Mouse (Mus musculus): Measurements from ENCODE around the gene Gps2.

- TF ChIP-seq FLI1 (IDR thresholded peaks at IDR 0.05; ENCODE audit: low read length) (no peak), GATA1 (IDR thresholded peaks at IDR 0.05; ENCODE audit: borderline replicate concordance, low read length) (no peak)
Observed at GRCm38 (mm10) chr11:69920266-69921031, 6.8 kb downstream of the Gps2 start.
